Mouse (Mus musculus): Measurements from ENCODE around the gene Gm10228.
"Not testable (repeated sequence)": the region's sequence is repeated elsewhere in the genome, so short reads cannot be mapped to it uniquely, and the experiment has no call there.

Gene Gm10228

DNA sequence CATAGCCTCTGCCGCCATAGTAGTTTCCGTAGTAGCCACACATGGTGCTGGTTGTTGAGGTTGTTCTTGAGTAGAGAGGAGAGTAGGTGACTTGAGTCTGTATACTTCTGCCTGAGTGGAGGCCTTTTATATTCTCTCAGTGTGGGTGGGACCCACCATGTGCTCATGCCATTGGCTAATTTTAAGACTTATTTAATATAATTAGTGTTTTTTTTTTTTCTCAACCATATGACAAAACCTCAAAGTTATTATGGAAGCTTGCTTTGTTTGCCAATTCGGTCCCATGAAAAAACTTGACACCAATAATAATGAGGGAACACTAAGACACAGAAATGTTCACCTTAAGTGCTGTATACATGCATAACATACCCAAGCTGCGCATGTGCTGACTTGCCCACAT lies at the start of gene Gm10228:
Gene Gm10228, minus strand, starts transcription at position 101 of the 400 bp plus-strand sequence.
- DNase-seq (ENCODE audit: low spot score in 2 of 2): not testable (repeated sequence)

DNA sequence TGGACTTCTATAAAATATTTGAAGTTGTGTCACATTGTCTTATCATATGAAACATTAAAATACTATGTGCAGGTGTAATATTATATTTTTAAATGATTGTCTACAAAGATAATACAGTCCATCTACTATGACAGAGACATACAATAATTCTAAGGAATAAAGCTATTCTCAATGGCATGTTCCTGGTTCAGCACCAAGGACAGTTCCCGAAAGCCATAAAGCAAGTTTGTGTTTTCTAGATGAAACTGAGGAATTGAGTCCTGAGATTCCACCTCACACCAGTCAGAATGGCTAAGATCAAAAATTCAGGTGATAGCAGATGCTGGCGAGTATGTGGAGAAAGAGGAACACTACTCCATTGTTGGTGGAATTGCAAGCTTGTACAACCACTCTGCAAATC lies 29.8 kb upstream of the Gm10228 start:
- DNase-seq (ENCODE audit: low spot score in 2 of 2): not testable (repeated sequence)

DNA sequence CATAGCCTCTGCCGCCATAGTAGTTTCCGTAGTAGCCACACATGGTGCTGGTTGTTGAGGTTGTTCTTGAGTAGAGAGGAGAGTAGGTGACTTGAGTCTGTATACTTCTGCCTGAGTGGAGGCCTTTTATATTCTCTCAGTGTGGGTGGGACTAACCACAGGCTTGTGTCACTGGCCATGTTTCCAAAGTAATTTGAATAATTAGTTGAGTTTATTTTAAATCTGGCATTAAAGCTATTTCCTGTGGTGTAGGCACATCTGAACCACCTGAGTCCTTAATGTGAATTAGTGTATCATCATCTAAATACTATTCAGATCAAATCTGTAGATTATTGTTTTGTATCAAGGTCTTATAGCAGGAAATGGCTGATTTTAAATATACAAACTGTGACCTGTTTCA lies 22.6 kb upstream of the Gm10228 start, which contains the start of gene 1110025L11Rik:
Gene 1110025L11Rik, minus strand, starts transcription at position 101 of the 400 bp plus-strand sequence.
- DNase-seq (ENCODE audit: low spot score in 2 of 2): not testable (repeated sequence)

DNA sequence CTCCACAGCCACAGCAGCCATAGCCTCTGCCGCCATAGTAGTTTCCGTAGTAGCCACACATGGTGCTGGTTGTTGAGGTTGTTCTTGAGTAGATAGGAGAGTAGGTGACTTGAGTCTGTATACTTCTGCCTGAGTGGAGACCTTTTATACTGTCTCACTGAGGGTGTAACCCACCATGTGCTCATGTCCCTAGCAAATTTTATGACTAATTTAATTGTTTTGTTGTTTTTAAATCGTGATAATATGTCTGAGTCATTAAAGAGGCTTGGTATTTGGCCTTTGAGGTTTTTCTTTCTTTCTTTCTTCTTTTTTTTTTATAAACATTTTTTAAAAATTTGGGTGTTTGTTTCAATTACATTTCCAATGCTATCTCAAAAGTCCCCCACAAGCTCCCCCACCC lies 6.5 kb upstream of the Gm10228 start, which contains the start of gene Krtap6-5:
Gene Krtap6-5, minus strand, starts transcription at position 101 of the 400 bp plus-strand sequence.
- DNase-seq (ENCODE audit: low spot score in 2 of 2): no peak

DNA sequence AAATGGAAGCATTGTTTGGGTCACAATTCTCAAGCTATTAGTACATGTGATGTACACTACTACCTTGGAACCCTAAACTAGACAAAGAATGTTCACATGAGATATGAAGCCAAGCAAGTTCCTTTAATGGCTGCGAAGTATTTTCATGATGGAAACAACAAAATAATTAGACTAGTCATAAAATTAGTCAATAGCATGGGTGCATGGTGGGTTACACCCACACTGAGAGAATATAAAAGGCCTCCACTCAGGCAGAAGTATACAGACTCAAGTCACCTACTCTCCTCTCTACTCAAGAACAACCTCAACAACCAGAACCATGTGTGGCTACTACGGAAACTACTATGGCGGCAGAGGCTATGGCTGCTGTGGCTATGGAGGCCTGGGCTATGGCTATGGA lies 9.9 kb downstream of the Gm10228 start, which contains the start of gene Krtap6-1:
Gene Krtap6-1, plus strand, starts transcription at position 301 of the 400 bp plus-strand sequence.
- not testable (repeated sequence) for DNase-seq (ENCODE audit: low spot score in 2 of 2)

DNA sequence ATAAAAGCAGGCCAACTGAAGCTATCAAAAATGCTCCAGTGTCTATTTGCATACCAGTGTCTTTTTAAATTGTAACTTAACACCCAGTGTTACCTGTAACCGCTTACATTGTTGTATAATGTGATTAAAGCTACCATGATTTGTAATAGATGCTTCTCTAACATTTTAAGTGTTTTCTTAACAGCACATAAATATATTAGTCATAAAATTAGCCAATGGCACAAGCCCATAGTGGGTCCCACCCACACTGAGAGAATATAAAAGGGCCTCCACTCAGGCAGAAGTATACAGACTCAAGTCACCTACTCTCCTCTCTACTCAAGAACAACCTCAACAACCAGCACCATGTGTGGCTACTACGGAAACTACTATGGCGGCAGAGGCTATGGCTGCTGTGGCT lies 26.3 kb downstream of the Gm10228 start, which contains the start of gene Gm10229:
Gene Gm10229, plus strand, starts transcription at position 301 of the 400 bp plus-strand sequence.
- not testable (repeated sequence) for DNase-seq (ENCODE audit: low spot score in 2 of 2)

DNA sequence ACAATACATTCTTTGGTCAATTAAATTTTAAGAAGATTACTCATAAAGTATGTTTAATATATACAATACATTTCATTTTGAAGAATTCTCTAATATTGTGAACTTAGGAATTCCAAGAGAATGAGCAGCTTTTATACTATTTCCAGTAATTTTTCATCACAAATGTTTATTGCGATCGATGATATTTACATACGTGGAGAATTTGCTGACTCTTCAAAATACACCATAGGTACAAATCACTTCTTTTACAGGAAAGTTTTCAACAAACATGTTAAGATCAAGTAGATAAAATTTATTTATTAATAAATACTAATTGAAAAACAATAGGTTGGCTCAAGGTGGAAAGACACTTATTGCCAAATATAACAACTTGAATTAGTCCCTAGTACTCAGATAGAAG lies 27.3 kb downstream of the Gm10228 start:
- no peak for DNase-seq (ENCODE audit: low spot score in 2 of 2)

DNA sequence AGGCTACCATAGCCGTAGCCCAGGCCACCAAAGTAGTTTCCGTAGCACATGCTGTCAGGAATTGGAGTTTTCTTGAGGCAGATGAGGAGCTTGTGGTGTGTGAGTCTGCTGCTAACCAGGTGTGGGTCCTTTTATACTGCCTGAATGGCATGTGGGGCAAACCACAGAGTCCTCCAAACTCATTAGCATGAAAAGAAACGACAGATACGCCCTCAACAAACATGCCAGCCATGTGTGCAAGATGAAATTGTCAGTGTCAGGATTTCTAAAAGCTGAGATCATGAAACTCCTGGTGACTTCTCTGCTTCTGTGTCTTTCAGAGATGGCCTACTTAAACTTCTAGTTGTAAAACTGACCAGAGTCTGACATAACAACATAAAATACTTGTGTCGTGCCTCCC lies 30.6 kb downstream of the Gm10228 start, which contains the start of gene Krtap22-2:
Gene Krtap22-2, minus strand, starts transcription at position 101 of the 400 bp plus-strand sequence.
- DNase-seq (ENCODE audit: low spot score in 2 of 2): no peak
